Mouse (Mus musculus): Measurements from ENCODE around the gene Larp6. TPM values are rescaled to one million over a fixed set of nuclear protein-coding genes. Genes with fewer than 3 reads are reported as not detected.

Larp6 gene
- polyA plus RNA-seq, 1 experiment = 1.3 TPM

DNA sequence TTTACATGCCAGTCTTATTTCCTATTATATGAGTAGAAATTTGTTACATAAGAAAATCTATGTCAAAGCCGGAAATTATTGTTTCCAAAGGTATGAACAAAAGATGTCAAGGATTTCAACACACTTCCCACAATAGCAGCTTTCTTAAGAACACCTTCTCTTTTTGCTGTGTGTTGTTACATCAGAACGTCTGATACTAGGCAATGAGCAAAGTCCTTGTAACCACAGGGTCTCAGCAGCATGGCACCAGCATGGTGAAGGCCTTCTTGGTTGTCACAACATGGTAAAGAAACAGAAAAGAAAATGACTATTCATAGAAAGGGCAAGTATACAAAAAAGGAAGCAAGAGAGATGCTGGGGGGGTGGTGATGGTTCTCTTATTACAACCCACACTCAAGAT is 60.9 kb downstream of the Larp6 start:
- H3K36me3 ChIP-seq (ENCODE audit: control insufficient read depth, insufficient read depth, low read length) = no peaks in the 10 kb centered on the region
- no peak for DNase-seq (ENCODE audit: low read depth in 1 of 2, low spot score in 2 of 2)
- TF ChIP-seq CTCF (IDR thresholded peaks at IDR 0.05; ENCODE audit: extremely low read depth, insufficient read depth, insufficient read length, insufficient replicate concordance) = no peak
- TF ChIP-seq POLR2A (IDR thresholded peaks at IDR 0.05; ENCODE audit: low read depth, low read length) = no peak
- no peaks in the 10 kb centered on the region for H3K27me3 ChIP-seq (ENCODE audit: control insufficient read depth, insufficient read depth, low read length)
- WGBS = 78% methylated on average over 2 of the region's 2 CpGs
- H3K4me1 ChIP-seq (ENCODE audit: control insufficient read depth, insufficient read depth, insufficient read length) = peaks cover 7% of the 10 kb centered on the region; the same call in 1 of the 2 replicates
- no peak overlapping the region for H3K27ac ChIP-seq (ENCODE audit: insufficient read depth, low read length)
- no peak overlapping the region for H3K4me3 ChIP-seq (ENCODE audit: extremely low read depth, insufficient read depth, insufficient read length)

DNA sequence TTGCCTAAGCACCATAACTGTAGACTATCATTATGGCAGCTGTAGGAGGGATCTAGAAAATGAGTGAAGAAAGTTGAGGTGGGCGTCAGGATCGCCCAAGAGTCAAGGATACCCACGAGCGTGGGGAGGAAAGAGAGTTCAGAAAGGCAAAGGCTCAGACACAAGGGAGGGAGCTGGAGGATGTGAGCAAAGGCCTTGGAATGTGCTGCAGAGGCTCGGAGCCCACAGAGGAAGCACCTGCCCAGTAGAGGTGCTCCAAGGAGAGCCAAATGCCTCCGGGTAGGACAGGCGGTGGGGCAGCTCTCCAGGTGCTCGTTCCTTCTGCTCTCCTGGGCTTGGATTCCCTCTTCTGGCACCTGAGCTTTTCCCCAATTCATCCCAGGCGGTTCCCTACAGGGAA is 64.1 kb downstream of the Larp6 start:
- Histone ChIP-seq H3K27ac (ENCODE audit: insufficient read depth, low read length) (no peak overlapping the region), H3K4me3 (ENCODE audit: extremely low read depth, insufficient read depth, insufficient read length) (no peak overlapping the region), H3K4me1 (ENCODE audit: control insufficient read depth, insufficient read depth, insufficient read length) (no peaks in the 10 kb centered on the region), H3K27me3 (ENCODE audit: control insufficient read depth, insufficient read depth, low read length) (no peaks in the 10 kb centered on the region), H3K36me3 (ENCODE audit: control insufficient read depth, insufficient read depth, low read length) (no peaks in the 10 kb centered on the region)
- no peak for TF ChIP-seq POLR2A (IDR thresholded peaks at IDR 0.05; ENCODE audit: low read depth, low read length)
- no peak for TF ChIP-seq CTCF (IDR thresholded peaks at IDR 0.05; ENCODE audit: extremely low read depth, insufficient read depth, insufficient read length, insufficient replicate concordance)
- DNase-seq (ENCODE audit: low read depth in 1 of 2, low spot score in 2 of 2) = no peak
- 80% methylated on average over 9 of the region's 9 CpGs for WGBS

DNA sequence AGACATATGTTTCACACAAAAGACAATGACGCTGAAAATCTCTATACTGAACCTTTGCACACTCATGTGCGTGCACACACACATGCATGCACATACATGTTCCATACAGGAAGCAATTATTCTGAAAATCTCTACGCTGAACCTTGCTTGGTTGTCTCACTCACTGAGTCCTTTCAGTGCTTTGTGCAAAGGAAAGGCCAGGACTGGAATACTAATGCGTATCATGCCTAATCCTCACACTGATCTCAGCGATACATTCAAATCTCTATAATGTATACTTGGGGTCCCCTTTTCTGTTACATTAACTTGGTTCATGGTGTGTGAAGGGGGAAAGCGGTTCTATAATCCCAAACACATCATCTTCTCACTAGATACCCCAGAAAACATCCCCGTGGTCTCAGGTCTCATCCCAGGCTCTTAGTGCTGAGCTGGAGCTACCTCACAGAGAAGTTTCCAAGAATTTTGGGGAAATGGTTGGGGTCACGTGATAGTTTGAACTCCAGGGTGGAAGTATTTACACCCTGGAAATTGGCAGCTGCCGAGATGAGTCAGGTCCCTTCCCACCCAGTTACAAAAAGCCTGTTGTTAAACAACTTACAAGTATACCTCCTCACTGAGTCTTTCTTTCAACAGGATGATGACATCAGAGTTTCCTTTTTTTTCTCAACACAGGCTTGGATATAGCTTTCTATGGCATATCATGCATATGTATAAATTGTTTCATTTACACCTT is 69.4 kb downstream of the Larp6 start:
- H3K27me3 ChIP-seq (ENCODE audit: control insufficient read depth, insufficient read depth, low read length) = no peaks in the 10 kb centered on the region
- H3K36me3 ChIP-seq (ENCODE audit: control insufficient read depth, insufficient read depth, low read length) = no peaks in the 10 kb centered on the region
- no peak for DNase-seq (ENCODE audit: low read depth in 1 of 2, low spot score in 2 of 2)
- WGBS = 90% methylated on average over 9 of the region's 9 CpGs
- no peak for TF ChIP-seq CTCF (IDR thresholded peaks at IDR 0.05; ENCODE audit: extremely low read depth, insufficient read depth, insufficient read length, insufficient replicate concordance)
- no peak for TF ChIP-seq POLR2A (IDR thresholded peaks at IDR 0.05; ENCODE audit: low read depth, low read length)
- H3K27ac ChIP-seq (ENCODE audit: insufficient read depth, low read length) = no peak overlapping the region
- no peak overlapping the region for H3K4me3 ChIP-seq (ENCODE audit: extremely low read depth, insufficient read depth, insufficient read length)
- no peaks in the 10 kb centered on the region for H3K4me1 ChIP-seq (ENCODE audit: control insufficient read depth, insufficient read depth, insufficient read length)

DNA sequence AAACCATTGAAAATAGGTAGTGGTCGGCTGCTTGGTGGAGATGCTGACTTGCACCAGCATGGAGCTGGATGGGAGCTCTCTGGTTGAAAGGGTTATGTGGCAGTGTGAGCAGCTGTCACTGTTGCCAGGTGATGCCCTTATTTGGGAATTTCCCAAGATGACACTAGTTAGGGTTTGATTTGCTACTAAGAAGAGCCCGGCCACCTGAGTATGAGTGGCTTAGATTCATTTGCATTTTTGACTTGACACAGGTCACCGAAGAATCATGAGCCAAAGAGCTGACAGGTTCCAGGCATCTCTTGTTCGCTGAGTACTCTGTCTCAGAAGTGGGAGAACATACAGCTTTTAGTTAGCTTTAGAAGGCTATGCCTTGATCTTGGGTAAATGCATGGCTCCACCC is 72.3 kb downstream of the Larp6 start:
- Histone ChIP-seq H3K27me3 (ENCODE audit: control insufficient read depth, insufficient read depth, low read length) (no peaks in the 10 kb centered on the region), H3K36me3 (ENCODE audit: control insufficient read depth, insufficient read depth, low read length) (no peaks in the 10 kb centered on the region), H3K27ac (ENCODE audit: insufficient read depth, low read length) (no peak overlapping the region), H3K4me1 (ENCODE audit: control insufficient read depth, insufficient read depth, insufficient read length) (no peaks in the 10 kb centered on the region), H3K4me3 (ENCODE audit: extremely low read depth, insufficient read depth, insufficient read length) (no peak overlapping the region)
- WGBS = 78% methylated on average over 4 of the region's 4 CpGs
- no peak for DNase-seq (ENCODE audit: low read depth in 1 of 2, low spot score in 2 of 2)
- TF ChIP-seq POLR2A (IDR thresholded peaks at IDR 0.05; ENCODE audit: low read depth, low read length) (no peak), CTCF (IDR thresholded peaks at IDR 0.05; ENCODE audit: extremely low read depth, insufficient read depth, insufficient read length, insufficient replicate concordance) (no peak)

DNA sequence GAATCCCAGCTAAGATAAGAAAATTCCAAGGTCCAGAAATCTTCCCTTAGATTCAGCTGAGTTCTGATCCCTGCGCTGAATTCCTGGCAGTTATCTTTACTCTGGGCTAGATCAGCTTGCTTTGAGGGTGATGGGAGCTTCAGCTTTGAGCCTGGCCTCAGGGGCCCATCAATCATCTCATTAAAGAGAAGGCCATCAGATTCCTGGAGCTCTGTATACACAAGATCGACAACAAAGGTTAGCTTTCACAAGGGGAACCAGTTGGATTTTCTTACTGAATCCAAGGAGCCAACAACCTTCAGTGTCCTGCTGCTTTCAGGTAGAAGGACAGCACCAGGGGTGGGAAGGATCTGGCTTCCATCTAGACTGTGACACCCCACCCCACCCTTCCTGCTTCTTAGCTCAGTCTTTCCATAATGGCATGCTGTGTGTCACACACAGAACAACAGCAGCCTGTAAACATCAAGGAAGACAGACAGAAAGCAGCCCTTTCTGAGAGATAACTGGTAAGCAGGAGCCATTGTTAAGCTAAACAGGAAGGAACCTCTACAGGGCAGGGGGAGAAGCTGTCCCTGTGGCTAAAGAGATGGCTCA is 74.8 kb downstream of the Larp6 start:
- H3K36me3 ChIP-seq (ENCODE audit: control insufficient read depth, insufficient read depth, low read length) = no peaks in the 10 kb centered on the region
- no peak overlapping the region for H3K27ac ChIP-seq (ENCODE audit: insufficient read depth, low read length)
- H3K4me1 ChIP-seq (ENCODE audit: control insufficient read depth, insufficient read depth, insufficient read length) = no peaks in the 10 kb centered on the region
- no peak for DNase-seq (ENCODE audit: low read depth in 1 of 2, low spot score in 2 of 2)
- 67% methylated on average over 2 of the region's 2 CpGs for WGBS
- TF ChIP-seq POLR2A (IDR thresholded peaks at IDR 0.05; ENCODE audit: low read depth, low read length) (no peak), CTCF (IDR thresholded peaks at IDR 0.05; ENCODE audit: extremely low read depth, insufficient read depth, insufficient read length, insufficient replicate concordance) (no peak)
- no peaks in the 10 kb centered on the region for H3K27me3 ChIP-seq (ENCODE audit: control insufficient read depth, insufficient read depth, low read length)
- H3K4me3 ChIP-seq (ENCODE audit: extremely low read depth, insufficient read depth, insufficient read length) = no peak overlapping the region

Other genes starting within 250 kb of the Larp6 start
- 0.95 and 1.5 TPM in 2 replicates for gene Thsd4, start 190.9 kb upstream of the Larp6 start, polyA plus RNA-seq (2012; rRNA removed)
- 0.42 and 0.65 TPM in 2 replicates for gene Lrrc49, start 24.8 kb upstream of the Larp6 start, polyA plus RNA-seq (2012; rRNA removed)
- 0.80 and 1.0 TPM in 2 replicates for gene Uaca, start 81.6 kb downstream of the Larp6 start, polyA plus RNA-seq (2012; rRNA removed)